Mouse (Mus musculus): Measurements from ENCODE around the gene Il15. TPM values are rescaled to one million over a fixed set of nuclear protein-coding genes. Genes with fewer than 3 reads are reported as not detected.

Il15 gene
- polyA plus RNA-seq, 2 experiments from 2014 or later, result 0.94 TPM

DNA sequence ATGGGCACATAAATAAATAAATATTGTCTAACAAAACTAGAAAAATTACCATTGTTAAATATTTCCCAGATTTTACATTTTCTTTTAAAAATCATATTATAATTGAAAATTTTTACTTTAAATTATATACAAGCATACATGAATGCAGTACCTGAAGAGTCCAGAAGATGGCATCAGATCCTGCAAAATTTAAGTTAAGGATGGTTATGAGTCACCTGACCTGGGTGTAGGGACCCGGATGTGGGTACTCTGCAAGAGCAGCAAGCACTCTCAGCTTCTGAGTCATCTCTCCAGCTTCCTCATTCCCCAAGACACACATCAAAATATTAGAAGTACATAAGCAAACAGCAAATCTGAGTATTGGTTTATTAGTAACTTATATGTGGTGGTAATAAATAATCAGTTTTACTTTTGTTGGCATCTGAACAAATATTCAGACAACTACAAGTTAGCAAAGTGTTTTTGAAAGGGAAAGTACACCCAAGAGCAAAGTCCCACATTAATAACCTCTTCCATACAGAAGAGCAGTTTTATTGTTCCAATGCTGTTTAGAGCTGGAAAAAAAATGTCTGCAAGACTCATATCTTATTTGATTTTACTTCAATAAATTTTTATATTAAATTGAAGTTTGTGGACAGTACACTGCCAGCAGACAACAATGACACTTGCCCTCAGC lies 51.6 kb downstream of the Il15 start:
- no peak for ATAC-seq

DNA sequence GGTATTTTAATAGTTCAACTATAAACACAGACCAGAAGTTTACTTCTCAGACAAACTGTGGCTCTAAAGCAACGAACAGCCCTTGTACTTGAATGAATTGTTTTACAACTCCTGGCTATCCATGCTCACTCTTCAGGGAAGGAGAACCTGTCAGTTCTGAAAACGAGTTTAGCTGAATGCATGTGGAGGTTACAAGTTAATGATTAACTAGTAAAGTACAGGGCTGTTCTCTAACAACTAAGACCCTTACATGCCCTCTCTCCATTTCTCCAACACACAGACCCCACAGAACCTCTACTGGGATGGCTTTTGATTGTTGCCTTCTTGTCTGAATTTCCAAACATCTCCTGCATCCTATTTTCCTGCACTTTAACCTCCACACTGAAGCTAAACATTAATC lies 53.7 kb downstream of the Il15 start:
- no peak for ATAC-seq

DNA sequence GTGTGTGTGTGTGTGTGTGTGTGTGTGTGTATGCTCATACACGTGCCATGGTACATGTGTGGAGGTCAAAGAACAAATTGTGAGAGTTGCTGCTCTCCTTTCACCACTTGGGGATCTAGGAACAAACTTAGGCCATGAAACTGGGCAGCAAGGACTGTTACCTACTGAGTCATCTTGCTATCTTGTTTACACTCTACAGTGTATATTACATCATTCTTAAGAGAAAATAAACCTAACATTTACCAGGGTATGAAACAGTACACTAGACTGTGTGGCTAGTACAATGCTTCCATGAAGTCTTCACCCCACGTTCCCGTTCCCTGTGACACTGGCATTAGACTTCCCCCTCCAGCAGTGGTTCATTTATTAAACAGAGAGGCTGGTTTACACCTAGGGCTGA lies 56.5 kb downstream of the Il15 start:
- ATAC-seq, result no peak

DNA sequence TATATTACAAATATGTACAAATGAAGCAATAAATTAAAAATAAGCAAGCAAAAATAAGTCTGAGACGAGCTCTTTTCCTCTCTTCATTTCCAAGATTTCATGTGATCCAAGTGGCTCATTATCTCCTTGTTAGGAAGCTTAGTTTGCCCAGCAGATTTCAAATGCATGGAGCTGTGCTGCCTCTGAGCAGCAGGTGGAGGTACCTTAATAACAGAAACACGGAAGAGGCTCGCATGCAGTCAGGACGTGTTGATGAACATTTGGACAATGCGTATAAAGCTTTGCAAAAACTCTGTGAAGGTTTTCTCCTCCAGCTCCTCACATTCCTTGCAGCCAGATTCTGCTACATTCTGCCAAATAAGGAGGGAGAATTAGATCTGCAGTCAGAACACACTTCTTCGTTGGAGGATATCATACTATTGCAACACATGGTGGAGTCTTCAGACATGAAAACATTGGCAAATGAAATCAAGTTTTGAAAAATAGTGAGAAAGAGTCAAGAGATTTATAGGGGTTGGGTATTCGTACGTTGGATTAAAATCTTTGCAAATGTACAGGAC lies 71.3 kb downstream of the Il15 start:
- ATAC-seq, result no peak

DNA sequence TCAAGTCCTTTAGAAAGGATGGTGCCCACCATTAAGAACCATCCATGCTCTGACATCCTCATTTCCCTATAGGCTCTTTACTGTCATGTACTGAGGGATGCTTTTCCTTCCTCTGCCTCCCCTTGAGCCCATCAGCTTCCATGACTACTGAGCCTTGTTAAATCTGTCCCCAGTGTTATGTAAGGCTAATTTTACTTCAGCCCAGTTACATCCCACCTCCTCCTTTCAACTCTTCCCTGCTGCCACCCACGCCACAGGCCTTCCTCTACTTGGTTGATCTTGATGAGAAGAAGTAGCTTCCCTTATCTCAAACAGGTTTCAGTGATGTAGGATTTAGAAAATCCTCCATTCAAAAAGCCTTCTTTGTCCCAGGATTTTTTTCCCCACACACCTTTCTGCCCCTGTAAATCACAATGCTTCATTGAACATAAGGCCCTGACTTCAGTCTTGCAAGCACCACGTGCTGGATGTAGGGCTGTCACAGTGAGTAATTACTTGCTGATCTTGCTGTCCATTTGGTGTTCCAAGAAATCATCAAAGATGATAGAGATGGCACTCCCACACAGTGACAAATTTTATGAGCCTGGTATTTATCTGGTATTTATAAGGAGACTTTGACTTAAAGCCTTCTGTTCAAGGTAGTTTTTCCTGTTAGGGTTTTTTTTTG lies 74.9 kb downstream of the Il15 start:
- no peak for ATAC-seq

DNA sequence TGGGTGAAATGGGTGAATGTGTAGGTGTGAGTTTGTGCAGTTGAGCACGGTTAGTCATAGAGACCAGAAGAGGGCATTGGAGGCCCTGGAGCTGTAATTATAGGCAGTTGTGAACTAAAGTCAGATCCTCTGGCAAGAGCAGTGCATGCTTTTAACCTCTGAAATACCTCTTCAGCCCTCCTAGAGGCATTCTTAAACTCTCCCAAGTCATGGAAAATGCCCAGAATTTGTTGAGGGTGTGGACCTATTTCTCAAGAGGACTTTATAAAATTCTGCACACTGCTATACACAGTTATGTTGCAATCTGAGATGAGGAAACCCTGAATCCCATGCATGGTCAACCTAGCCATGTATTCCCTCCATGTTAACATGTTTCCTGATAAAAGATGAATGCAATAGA lies 77.0 kb downstream of the Il15 start:
- no peak for ATAC-seq

DNA sequence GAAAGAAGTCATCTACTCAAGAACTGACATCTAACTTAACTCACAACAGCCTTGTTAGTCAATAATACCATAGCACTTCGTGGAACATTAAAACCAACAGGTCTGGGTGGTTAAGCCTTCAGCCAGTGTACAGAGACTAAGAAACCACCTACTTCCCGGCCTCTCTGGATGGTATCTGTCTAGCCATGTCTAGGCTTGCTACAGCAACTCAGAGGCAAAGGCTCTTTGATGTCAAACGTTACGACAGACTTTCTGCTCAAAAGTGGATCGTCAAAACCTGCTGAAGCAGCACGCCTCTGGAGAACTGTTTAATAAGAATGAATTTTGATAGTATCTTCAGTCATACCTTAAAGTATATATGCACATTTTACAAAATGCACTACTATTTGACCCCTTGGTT lies 77.4 kb downstream of the Il15 start:
- ATAC-seq, result no peak

DNA sequence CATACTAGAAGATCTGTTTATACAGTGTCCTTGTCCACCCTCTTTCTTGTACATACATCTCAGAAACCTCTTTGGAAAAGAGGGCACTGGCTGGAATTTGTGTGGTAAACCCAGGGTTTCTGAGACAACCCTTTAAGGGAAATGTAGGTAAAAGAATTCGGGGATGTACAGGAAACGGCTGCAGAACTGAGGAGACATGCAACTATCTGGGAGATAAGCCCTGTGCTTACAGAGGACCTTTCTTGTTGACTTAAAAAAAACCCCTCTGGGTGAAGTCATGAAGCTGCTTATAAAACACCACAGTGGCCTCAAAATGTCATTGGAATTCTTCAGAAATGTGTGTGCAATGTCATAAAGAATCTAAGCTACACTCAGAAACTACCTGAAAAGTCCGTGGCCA lies 85.6 kb downstream of the Il15 start:
- no peak for ATAC-seq

DNA sequence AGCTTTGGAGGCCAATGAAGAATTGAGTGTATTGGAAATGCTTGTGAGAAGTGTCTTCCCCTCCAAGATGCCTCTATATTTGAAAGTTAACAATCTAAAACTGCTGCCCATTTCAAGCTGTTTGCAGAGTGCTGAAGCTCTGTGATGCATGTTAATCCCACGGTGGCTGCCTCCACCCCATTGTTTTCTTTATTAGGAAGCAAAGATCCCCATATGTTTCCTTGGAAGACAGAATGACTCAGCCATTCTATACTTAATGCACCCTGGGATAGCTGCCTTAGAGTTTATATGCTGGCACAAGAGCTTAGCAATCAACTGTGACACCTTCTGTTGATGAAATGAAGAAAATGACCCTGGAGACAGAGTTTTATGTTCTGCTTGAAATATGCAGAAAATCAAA lies 96.6 kb downstream of the Il15 start:
- no peak for ATAC-seq

DNA sequence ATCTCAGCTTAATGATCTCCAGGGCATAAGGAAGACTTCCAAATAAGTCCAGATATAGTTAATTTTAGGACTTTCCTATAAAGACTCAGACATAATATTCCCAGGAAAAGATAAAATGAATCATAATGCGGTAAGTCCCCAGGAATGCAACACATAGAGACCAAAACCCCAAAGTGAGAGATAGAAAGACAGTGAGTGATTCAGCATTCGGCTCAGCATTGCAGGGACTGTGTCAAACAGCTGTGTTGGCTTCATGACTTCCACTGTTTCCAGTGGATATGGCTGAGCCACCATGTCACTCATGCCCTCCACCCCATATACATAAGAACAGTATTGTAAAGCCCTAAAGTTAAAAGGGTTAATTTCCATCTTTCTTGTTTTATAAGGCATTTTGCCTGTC lies 106.8 kb downstream of the Il15 start:
- no peak for ATAC-seq

DNA sequence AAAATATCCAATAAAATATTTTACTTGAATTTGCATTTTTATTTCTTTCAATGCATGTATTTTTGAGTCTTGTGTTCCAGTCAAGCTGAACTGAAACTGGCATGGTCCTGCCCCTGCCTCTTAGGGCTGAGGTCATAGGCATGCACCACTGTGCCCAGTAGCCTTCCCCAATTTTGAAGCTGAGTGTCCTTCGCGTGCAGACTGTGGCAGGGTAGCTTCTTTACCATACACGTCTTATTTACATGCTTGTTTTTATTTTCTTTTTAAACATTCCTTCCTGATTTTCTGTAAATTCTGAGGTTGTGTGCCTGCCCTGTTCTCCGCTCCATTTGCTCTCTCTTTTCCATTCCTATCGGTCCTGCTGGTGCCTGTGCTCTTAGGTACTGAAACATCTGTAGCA lies 111.4 kb downstream of the Il15 start:
- ATAC-seq, result no peak

DNA sequence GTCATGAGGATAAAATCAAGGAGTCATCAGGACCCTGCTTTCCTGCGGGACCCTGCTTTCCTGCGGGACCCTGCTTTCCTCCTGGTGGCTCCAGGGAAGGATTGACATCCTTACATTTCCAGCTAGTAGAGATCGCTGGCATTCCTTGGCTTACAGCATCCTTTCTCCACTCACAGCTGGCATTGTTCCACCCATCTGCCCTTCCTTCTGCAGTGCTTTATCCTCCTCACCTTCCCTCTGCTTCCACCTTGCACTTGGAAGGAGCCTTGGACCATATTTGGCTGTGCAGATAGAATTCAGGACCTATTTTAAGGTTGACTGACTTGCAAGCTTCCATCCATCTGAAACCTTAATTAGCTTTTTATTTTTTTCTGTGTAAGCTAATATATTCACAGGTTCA lies 117.2 kb downstream of the Il15 start:
- ATAC-seq, result no peak

DNA sequence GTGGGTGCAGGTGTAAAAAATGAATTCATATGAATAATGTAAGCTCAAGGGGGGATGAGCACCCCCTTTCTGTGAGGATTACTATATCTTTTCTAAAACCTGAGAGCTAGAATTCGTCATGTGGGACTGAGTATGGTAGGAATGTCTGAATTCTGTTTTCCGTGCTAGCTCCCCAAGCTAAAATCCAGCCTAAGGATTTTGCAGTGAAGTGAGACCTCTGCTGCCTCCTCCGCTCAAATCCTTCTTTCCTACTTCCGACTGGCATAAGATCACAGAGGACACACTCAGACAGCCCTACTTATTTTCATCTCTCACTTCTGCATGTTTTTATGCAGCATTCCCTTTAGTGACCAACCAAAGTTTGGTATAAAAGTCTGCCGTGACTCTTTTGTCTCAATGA lies 121.0 kb downstream of the Il15 start:
- no peak for ATAC-seq
